Mouse (Mus musculus) erythroblast, embryonic 14.5 days (primary cell): Measurements from ENCODE around the gene Mertk.

Source experiments
- GATA1 ChIP-seq: IDR thresholded peaks from 2 replicates; pipeline ENCODE4 v1.6.1; 2012; ENCODE audit warnings: low read length, inconsistent platforms, mixed read lengths
- TAL1 ChIP-seq: IDR thresholded peaks from 3 replicates; pipeline ENCODE4 v1.6.1; 2012; ENCODE audit warnings: low read length, inconsistent platforms, mixed read lengths

GRCm38 (mm10) chr2:128753295-128753873 is 54.6 kb downstream of the Mertk start:
- TF ChIP-seq GATA1 = no peak
- no peak for TF ChIP-seq TAL1
